Mouse (Mus musculus): Measurements from ENCODE around the gene Znrf3.

Gene Znrf3

DNA sequence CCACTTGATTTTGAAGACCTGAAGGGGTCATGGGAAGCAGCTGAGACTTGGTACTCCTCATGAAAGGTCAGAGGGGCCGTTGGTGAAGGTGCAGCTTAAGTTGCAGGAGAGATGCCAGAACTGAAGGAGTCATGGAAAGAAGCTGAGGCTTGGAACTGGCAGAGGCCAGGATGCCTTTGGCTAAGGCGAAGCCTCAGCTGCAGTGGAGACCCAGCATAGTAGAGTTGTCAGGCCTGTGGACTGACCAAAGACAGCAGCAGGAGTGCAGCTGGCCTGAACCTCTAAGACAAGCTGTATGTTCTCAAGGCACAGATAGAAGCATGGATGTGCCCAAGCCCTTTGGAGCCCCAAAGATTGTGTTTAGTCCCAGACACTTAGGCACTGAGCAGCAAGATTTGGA is 40.5 kb downstream of the Znrf3 start:
- in situ Hi-C loops (cut with MboI; ENCODE audit: unreplicated experiment in 2 of 2): no loop called here

DNA sequence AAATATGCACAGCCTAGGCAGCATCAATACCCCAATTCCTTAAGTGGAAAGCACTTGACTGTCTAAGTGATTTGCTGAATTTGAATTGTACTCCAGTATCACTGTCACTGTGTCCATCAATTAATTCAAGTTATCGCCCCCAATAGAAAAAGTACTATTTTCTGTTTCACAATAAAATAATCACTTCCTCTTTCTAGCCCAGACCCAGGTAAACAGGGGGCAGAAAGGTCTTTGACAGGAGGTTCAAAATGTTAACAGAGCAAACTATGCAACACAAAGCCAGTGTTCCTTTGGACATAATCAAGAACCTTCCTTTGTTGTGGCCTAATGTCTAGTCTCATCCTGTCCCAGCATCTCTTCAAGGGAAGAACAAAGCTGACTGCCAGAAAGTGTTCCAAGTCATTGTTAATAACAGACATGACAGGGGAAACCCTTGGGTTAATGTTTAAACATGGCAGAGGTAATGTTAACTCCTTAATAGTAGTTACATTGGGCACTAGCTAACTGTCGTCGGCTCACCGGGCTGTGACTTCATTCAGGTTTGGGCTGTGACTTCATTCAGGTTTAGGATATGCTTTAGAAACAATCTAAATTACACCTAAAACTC is 42.4 kb downstream of the Znrf3 start:
- in situ Hi-C loops (cut with MboI; ENCODE audit: unreplicated experiment in 2 of 2): no loop called here

DNA sequence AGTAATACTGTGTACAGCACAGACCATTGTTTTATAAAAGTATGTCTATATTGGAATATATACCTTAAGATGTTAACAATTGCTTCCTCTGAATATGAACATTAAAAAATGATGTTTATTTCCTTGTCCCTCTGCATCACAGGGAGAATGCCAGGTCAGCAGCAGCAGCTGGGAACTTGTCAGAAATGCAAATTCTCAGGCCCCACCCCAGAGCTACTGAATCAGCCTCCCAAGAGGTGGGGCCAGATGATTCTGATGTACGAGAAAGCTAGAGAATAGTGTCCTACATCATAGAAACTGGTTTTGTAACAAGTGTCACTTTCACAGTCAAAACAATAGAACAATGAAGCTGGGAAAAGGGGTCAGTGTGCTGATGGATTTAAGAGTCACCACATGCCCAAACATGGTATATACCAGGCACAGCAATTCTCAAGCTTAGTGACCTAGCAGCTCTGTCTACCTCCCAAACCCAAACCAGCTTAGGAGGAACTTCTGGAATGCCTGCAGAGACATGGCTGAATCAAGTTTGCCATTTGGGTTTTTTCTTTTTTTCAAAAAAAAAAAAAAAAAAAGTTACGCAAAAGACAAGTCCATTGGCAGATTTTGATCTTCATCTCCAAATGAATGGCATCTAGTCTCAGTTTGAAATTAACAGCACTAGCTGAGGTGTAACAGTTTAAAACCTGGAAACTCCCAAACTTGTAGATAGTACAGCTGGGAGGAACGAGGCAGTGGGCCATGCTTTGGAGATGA is 46.2 kb downstream of the Znrf3 start:
- in situ Hi-C loops (cut with MboI; ENCODE audit: unreplicated experiment in 2 of 2): no loop called here

DNA sequence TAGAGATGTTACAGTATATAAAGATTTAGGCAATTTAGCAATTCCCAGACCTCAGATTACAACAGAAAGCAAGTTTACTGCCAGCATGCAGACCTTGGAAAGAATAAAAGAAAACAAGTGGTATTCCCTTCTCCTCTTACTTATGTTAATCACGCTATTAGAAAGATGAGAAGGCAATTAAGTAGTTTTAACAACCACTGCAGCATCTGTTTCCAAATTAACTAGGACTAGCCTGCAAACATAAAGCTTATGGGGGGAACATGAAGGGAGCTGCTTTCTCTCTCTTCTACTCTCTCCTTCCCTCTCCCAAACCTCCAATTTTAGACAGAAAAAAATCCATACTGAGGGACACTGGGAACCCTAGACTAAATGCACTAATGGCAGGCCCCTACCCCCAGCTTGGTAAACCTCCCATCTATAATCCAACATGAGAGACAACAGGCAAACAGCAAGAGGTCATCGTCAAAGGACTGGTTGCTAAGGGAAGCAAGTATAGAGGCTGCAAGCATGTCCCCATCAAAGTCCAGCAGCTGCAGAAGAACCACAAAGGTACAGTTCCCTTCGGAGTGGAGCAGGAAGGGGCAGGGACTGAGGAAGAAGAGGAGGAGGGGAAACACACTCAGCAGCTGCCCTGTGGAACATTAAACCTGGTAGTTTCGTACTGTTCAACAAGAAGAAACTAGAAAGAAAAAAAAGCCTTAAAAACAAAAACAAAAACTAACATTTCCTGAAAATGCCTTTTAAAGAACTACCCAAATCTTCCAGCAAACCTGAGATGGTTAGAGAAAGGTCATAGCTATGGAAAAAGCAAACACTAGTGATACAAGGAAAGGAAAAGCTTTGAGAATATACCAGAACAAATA is 53.4 kb downstream of the Znrf3 start:
- in situ Hi-C loops (cut with MboI; ENCODE audit: unreplicated experiment in 2 of 2): no loop called here

DNA sequence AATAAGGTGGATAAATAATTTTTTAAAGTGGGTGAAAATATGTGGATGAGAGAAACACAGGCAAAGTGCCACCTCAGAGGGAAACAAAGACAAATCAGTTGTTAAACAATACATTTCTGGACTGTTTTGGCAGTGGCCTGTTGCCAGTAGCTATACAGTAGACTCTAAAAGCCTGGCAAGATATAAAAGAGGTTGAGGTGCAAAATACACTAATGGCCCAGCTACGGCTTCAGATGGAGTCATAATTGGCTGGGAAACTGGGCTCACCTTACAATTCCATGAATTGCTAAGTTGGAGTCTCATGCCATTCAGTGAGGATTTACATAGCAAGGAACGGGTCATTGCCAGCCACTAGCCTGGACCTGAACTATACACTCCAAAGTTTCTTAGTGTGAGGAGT is 62.0 kb downstream of the Znrf3 start:
- in situ Hi-C loops (cut with MboI; ENCODE audit: unreplicated experiment in 2 of 2): no loop called here

DNA sequence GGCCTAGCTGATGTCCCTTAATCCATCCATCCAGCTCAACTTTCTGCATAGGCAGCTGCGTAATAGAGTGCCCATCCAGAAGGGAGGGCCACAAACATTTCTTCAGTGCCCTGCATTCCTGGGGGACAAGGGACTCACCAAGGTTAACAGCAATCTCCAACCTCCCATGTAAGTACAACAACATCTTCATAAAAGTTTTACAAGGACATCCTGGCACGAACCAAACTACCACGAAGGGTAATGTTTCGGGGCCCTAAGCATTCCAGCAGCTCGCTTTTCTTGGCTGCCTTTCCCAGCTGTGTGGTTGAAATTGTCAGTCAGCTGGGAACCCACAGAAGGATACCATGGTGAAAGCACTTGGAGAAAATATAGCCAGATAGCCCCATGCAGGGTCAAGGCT is 63.4 kb downstream of the Znrf3 start:
- in situ Hi-C loops (cut with MboI; ENCODE audit: unreplicated experiment in 2 of 2): no loop called here

DNA sequence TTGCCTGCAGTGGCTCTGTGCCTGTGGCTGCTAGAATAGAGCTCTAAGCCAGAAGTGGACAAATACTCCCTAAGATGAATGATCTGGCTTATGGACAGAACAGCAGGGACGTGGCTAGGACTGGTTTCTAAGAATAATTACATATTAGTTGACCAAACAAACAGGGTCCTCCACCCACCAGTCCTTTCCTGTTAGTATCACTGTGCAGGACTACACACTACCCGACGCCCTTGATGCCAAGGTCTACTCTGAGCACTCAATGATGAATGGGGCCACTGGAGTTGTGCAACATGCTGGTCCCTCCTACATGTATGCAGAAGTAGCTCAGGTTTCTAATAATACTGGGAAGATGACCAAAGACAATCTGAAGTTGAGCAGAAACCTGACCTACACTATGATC is 64.4 kb downstream of the Znrf3 start:
- in situ Hi-C loops (cut with MboI; ENCODE audit: unreplicated experiment in 2 of 2): no loop called here

DNA sequence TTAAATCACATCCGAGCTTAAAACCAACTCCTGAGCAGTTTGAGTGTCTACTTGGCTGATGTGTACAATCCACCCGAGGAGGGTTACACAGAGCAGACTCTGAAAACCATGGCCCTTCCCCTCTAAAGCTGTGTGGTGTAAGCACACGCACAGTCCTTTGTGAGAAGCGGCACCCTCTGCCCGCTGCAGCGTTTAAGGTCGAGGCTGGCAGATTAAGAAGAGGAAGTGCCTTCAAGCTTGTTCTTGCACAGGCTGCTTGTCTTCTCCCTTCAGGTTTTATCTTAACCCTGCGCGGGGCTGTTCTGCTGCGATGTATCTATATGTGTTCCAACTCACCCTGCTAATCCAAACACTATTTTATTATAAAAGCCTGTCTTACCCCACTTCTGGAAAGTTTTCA is 75.5 kb downstream of the Znrf3 start:
- in situ Hi-C loops (cut with MboI; ENCODE audit: unreplicated experiment in 2 of 2): no loop called here

DNA sequence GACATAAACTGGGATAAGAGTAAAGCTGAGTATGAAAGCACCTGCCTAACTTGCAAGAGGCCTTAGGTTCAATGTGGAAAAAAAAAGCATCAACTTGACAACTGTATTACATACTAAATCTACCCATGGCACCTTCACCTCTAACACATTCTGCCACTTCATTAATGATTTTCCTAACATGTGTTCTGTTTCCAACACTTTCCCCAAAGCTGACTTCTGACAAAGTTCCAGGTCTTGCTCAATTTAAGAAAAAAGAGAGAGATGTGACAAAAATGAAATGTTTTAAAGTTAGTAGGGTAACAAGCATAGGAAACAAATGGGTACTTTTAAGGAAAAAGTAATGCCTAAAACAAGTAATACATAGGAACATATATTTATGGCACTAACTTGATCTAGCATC is 76.2 kb downstream of the Znrf3 start:
- in situ Hi-C loops (cut with MboI; ENCODE audit: unreplicated experiment in 2 of 2): no loop called here

DNA sequence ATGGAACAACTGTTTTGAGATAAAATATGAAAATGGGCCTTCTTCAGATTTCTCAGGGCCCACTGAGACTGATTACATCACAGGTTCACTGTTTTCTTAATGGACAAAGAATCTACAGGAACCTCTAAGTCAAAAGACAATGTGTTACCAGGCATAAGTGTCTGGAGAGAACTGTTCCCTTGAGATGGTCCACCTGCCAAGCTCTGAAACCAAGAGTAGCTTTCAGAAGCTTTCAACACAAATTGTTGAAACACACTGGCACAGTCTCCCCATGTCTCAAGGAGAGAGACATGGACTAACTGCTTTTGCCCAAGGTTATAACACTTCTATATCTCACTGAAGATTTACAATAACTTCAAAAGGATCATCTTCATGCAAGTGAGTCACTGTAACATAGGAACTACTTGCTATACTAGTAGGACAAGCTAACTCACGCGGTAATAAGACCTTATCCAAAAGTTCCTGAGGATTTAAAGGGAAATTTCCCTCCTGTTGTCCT is 89.3 kb downstream of the Znrf3 start:
- in situ Hi-C loops (cut with MboI; ENCODE audit: unreplicated experiment in 2 of 2): no loop called here

DNA sequence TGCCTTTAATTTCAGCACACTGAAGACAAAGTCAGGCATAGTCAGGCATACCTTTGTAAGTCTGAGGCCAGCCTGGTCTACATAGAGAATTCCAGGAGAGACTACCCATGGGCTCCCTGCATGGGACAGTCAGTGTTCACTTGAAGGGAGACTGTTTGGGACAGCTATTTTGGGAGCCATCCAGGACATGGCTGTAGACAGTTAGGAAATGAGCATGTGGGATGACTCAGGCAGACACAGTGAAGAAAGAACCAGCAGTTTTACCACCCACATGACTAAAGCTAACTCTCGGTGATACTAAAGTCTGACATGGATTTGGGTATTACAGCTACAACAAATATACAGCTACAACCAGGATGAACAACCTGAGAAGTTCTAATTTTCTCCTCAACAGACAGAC is 89.9 kb downstream of the Znrf3 start:
- in situ Hi-C loops (cut with MboI; ENCODE audit: unreplicated experiment in 2 of 2): no loop called here

DNA sequence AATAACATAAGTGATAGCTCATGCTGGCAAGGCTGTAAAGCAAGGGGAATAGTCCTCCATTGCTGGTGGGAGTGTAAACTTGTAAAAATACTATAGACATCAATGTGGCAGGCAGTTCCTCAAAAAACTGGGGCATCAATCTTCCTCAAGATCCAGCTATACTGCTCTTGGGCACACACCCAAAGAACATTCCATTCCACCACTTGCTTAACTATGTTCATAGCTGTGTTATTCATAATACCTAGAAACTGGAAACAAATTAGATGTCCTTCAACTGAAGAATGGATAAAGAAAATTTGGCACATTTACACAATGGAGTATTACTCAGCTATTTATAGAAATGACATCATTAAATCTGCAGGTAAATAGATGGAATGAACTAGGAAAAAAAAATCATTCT is 91.6 kb downstream of the Znrf3 start:
- in situ Hi-C loops (cut with MboI; ENCODE audit: unreplicated experiment in 2 of 2): no loop called here

DNA sequence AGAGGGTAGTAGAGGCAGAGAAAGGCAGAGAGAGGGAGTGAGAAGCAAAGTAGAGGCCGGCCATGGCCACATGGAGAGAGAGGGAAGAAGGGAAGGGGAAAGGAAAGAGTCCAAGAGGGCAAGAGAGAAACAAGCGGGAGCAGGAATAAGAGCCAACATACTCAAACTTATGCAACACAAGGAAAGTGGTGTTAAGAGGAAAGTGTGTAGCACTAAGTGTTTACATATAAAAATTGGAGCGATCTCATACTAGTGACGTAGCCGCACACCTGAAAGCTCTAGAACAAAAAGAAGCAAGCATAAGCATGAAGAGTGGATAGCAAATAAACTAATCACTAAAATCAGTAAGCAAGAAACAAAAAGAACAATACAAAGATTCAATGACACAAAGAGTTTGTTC is 95.2 kb downstream of the Znrf3 start:
- in situ Hi-C loops (cut with MboI; ENCODE audit: unreplicated experiment in 2 of 2): no loop called here

DNA sequence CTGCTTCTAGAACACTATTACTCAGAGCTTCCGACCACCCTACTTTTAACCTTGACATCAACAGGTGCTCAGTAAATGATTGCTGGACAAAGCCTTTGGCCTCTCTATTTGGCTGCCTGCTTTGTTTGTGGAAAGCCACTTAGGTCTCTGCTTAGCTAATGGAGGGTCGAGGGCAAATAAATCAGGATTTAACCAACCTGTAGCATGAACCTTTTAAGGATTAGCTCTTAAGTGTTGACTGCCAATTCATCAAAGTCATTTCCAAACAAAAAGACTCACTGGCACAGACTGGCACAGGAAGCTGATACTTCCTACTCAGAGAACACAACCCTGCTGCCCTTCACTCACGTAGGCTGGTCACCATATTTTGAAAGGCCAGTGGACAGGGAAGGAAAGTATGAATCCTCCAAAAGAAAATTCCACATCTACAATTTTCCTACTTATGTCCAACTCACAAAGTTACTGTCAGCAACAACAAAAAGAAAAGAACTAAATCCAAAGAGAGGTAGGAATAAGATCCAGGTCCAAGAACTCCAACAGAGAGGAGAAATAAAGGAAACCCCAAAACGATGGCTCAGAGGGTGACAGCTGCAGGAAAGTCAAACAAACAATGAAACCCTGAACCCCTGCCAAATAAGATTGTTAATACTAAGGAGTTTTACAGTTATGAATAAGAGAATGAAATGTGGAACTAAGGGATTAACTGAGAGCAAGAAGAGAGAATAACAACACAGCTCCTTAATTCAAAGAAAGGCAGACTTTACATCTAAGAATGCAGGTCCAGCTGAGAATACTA is 97.6 kb downstream of the Znrf3 start:
- in situ Hi-C loops (cut with MboI; ENCODE audit: unreplicated experiment in 2 of 2): no loop called here

DNA sequence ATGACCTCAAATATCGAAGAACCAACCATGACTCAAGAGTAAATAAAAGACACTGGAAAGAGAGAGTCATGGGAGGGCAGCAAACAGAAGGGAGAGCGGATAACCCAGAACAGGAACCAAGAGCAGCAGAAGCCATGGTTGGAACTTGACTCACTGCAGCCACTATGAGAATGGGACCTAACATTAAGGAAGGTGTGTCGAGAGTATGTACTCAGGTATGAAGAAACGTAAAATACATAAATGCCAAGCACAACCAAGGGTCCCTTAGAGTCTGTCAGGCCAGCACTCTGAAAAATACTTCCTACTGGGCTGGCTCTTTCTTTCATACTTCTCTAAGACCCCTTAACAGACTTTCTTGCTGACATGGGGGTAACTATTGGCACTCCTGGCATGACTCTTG is 100.9 kb downstream of the Znrf3 start:
- in situ Hi-C loops (cut with MboI; ENCODE audit: unreplicated experiment in 2 of 2): no loop called here

DNA sequence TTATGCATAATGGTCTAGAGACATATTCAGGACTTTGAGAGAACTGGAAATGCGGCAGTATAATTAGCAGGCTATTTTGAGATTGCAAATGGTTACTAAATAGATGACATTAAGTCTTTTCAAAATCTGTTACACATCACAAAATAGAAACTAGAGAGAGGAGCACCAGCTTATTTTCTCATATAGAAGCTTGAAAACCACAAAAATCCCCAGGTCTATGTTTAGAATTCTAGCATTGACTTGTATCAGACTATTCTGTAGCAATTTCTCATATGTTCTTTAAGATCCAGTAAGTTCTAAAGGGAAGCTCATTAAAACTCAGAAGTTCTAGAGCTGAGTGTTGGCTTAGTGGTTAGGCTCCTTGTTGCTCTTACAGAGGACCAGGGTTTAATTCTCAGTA is 104.9 kb downstream of the Znrf3 start:
- in situ Hi-C loops (cut with MboI; ENCODE audit: unreplicated experiment in 2 of 2): no loop called here

DNA sequence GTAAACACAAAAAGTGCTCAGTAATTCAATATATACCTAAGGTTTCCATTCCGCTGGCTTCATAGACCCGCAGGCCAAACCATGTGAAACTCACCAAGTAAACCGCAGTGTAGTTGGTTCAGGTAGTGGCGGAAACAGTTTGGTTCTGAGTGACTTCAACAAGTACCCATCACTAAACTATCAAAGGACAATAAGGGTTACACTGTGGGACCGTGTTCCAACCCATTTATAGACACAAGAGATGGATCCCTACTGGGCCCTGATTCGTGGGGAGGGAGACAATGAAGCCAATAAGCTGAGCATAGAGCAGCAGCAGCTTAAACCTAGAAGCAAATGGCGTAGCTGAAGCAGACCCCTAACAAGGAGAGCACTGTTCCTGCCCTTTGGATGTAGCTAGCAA is 107.8 kb downstream of the Znrf3 start:
- in situ Hi-C loops (cut with MboI; ENCODE audit: unreplicated experiment in 2 of 2): no loop called here

DNA sequence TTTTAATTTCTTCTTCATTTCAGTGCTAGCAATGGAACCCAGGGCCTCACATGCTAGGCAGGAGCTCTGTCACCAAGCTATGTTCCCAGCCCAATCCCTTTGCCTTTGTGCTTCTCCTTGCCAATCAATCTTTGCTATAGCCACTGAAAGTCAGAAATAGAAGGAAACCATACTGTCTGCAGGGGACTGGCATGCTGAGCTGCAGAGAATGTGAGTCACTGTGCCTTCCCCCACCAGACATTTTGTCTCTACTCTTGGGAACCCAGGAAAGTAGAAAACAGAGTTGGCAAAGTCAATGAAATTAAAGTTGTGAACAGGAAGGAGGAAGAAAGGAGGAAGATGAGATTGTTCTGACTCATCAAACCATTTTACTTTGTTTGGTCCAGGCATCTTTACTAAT is 108.4 kb downstream of the Znrf3 start:
- in situ Hi-C loops (cut with MboI; ENCODE audit: unreplicated experiment in 2 of 2): no loop called here

DNA sequence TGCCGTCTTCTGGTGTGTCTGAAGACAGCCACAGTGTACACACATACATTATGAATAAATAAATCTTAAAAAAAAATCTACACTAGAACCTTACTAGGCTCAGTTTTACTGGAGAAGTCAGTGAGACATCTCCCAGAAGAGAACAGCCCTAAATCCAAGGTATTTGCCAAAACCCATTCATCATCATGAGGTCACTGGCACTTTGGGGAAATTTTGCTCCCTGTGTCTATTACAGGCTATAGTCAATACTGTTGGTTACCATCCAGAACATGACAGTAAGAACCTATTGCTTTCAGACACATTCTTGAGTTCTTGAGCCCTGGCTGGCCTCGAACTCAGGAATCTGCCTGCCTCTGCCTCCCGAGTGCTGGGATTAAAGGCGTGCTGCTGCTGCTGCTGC is 113.8 kb downstream of the Znrf3 start:
- in situ Hi-C loops (cut with MboI; ENCODE audit: unreplicated experiment in 2 of 2): no loop called here

DNA sequence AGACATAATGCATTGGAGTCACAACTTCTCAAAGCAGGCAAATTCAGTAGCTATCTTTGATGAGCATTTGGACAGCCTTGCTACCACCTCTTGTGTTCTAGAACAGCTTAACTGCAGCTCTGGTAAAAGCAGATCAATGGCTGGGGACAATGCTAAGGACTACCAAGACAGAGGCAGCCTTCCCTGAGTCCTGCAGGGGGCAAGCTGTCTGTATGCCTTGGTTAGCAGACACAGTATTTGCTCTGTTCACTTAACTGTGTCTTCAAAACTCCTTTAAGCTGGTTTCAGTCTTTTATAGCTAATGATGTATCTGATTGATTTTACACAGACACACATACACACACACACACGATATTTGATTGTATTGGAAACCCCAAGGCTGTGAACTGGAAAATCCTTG is 117.0 kb downstream of the Znrf3 start:
- in situ Hi-C loops (cut with MboI; ENCODE audit: unreplicated experiment in 2 of 2): no loop called here

DNA sequence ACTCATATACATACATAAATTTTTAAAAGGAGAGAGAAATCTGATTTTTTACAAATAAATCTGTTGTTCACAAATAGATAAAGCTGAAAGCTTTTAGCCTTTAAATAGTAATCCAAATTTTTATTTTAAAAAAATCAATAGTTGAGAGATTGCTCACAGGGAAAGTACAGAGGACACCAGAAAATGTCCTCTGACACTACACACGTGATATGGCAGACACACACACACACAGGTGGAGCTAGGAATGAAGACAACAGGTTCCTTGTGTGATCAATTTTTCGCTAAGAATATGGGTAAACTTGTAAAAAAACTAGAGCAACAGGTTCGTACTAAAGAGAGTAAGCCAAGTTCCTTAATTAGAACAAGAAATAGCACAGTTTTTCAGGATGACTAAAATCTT is 118.4 kb downstream of the Znrf3 start:
- in situ Hi-C loops (cut with MboI; ENCODE audit: unreplicated experiment in 2 of 2): no loop called here
